Mouse (Mus musculus) limb, embryonic 10.5 days (tissue): ENCODE data around the gene Pycr1. TPM values are rescaled to one million over a fixed set of nuclear protein-coding genes. Genes with fewer than 3 reads are reported as not detected.
A peak's percentile ranks its signal among the peaks of the same experiment; 100 is the strongest.

Experiments used
- DNase-seq: peaks from one replicate; pipeline ENCODE4 v3.0.0-alpha.2; 2017; ENCODE audit warnings: low spot score
- H3K27ac ChIP-seq: fragments of 300-500 bp; sonication (generic); 2 replicates; pipeline ENCODE4 v1.5.1; 2016; ENCODE audit warnings: mild to moderate bottlenecking
- H3K27me3 ChIP-seq: fragments of 300-500 bp; sonication (generic); 2 replicates; pipeline ENCODE4 v1.6.1; 2016; ENCODE audit warnings: low read depth, mild to moderate bottlenecking; ENCODE audit not compliant: poor library complexity, severe bottlenecking
- H3K36me3 ChIP-seq: fragments of 300-500 bp; sonication (generic); 2 replicates; pipeline ENCODE4 v1.6.1; 2016; ENCODE audit warnings: mild to moderate bottlenecking, moderate library complexity
- H3K4me1 ChIP-seq: fragments of 300-500 bp; sonication (generic); 2 replicates; pipeline ENCODE4 v1.6.1; 2016
- H3K4me3 ChIP-seq: fragments of 300-500 bp; sonication (generic); 2 replicates; pipeline ENCODE4 v1.5.1; 2016; ENCODE audit warnings: mild to moderate bottlenecking, moderate library complexity
- H3K9me3 ChIP-seq: fragments of 300-500 bp; sonication (generic); replicated peaks from 2 replicates; pipeline ENCODE4 v1.6.1; 2016; ENCODE audit warnings: mild to moderate bottlenecking
- WGBS: fragments of 180-500 bp; shearing (Covaris S2); methylation state at CpG from one replicate; pipeline ENCODE4 v1.1.7; 2016; 5-methylcytosine and 5-hydroxymethylcytosine counted together
- polyA plus RNA-seq: library from polyadenylated mRNA; unstranded; fragments of >200 nt; fragmentation: Nextera tagmentation; extraction: Ambion mirVana; gene quantifications from 2 replicates; pipeline ENCODE4 v1.2.1, GENCODE M21; 2016

Pycr1 gene
- polyA plus RNA-seq, 1 experiment from 2014 or later: 40.6 TPM

GRCm38 (mm10) chr11:120666617-120667016 lies 23.0 kb upstream of the Pycr1 start:
- Histone ChIP-seq H3K9me3 (no peaks in the 10 kb centered on the region), H3K4me1 (peaks cover 17% of the 10 kb centered on the region), H3K36me3 (no peaks in the 10 kb centered on the region), H3K4me3 (peak overlapping the region; percentile 17; the same call in 1 of the 2 replicates), H3K27ac (peak overlapping the region; percentile 53; the same call in 1 of the 2 replicates), H3K27me3 (peaks cover 30% of the 10 kb centered on the region)
- WGBS: 0% methylated on average over 3 of the region's 3 CpGs
- no peak for DNase-seq

GRCm38 (mm10) chr11:120665406-120665805 lies 21.8 kb upstream of the Pycr1 start:
- peaks cover 42% of the 10 kb centered on the region for H3K27me3 ChIP-seq
- H3K4me3 ChIP-seq: no peak overlapping the region
- H3K9me3 ChIP-seq: no peaks in the 10 kb centered on the region
- peaks cover 29% of the 10 kb centered on the region for H3K4me1 ChIP-seq
- no peaks in the 10 kb centered on the region for H3K36me3 ChIP-seq
- WGBS: 73% methylated on average over 3 of the region's 3 CpGs
- peak overlapping the region; percentile 61; the same call in 1 of the 2 replicates for H3K27ac ChIP-seq
- no peak for DNase-seq

GRCm38 (mm10) chr11:120663714-120664113 lies 20.1 kb upstream of the Pycr1 start:
- 94% methylated on average over 5 of the region's 5 CpGs for WGBS
- Histone ChIP-seq H3K9me3 (no peaks in the 10 kb centered on the region), H3K27me3 (peaks cover 59% of the 10 kb centered on the region), H3K36me3 (no peaks in the 10 kb centered on the region), H3K27ac (no peak overlapping the region), H3K4me1 (peaks cover 46% of the 10 kb centered on the region), H3K4me3 (no peak overlapping the region)
- DNase-seq: no peak

- 79% methylated on average over 6 of the region's 6 CpGs for WGBS
- DNase-seq: no peak
- H3K27ac ChIP-seq: no peak overlapping the region
- H3K27me3 ChIP-seq: peaks cover 69% of the 10 kb centered on the region
- no peak overlapping the region for H3K4me3 ChIP-seq
- no peaks in the 10 kb centered on the region for H3K9me3 ChIP-seq
- no peaks in the 10 kb centered on the region for H3K36me3 ChIP-seq
- H3K4me1 ChIP-seq: peaks cover 53% of the 10 kb centered on the region
Observed at GRCm38 (mm10) chr11:120662759-120663158, 19.2 kb upstream of the Pycr1 start.

GRCm38 (mm10) chr11:120661076-120661460 lies 17.5 kb upstream of the Pycr1 start, which contains the start of gene Notum:
Gene Notum, minus strand, starts transcription at chr11:120661175.
- H3K4me3 ChIP-seq: peak within 1 kb of the TSS; percentile 58
- peak within 1 kb of the TSS; percentile 59 for H3K27ac ChIP-seq
- H3K4me1 ChIP-seq: peaks cover 43% of the 10 kb centered on the region
- no peaks in the 10 kb centered on the region for H3K36me3 ChIP-seq
- under 1% methylated on average over 35 of the region's 35 CpGs for WGBS
- H3K27me3 ChIP-seq: peaks cover 86% of the 10 kb centered on the region
- no peaks in the 10 kb centered on the region for H3K9me3 ChIP-seq
- DNase-seq: no peak

GRCm38 (mm10) chr11:120660301-120661075 lies 16.9 kb upstream of the Pycr1 start:
- H3K4me3 ChIP-seq: peak overlapping the region; percentile 58
- H3K27me3 ChIP-seq: peaks cover 89% of the 10 kb centered on the region
- DNase-seq: peak; percentile 79
- no peaks in the 10 kb centered on the region for H3K36me3 ChIP-seq
- peaks cover 39% of the 10 kb centered on the region for H3K4me1 ChIP-seq
- H3K27ac ChIP-seq: peak overlapping the region; percentile 59
- under 1% methylated on average over 95 of the region's 95 CpGs for WGBS
- no peaks in the 10 kb centered on the region for H3K9me3 ChIP-seq

- Histone ChIP-seq H3K36me3 (no peaks in the 10 kb centered on the region), H3K27ac (peak overlapping the region; percentile 59), H3K27me3 (peaks cover 89% of the 10 kb centered on the region), H3K4me1 (peaks cover 36% of the 10 kb centered on the region), H3K4me3 (peak overlapping the region; percentile 58), H3K9me3 (no peaks in the 10 kb centered on the region)
- WGBS: 2% methylated on average over 50 of the region's 50 CpGs
- DNase-seq: peak; percentile 67
Observed at GRCm38 (mm10) chr11:120659509-120660300, 16.1 kb upstream of the Pycr1 start.

- 3% methylated on average over 24 of the region's 24 CpGs for WGBS
- no peaks in the 10 kb centered on the region for H3K9me3 ChIP-seq
- H3K36me3 ChIP-seq: no peaks in the 10 kb centered on the region
- H3K27ac ChIP-seq: no peak overlapping the region
- H3K4me3 ChIP-seq: peak overlapping the region; percentile 58
- peaks cover 36% of the 10 kb centered on the region for H3K4me1 ChIP-seq
- peaks cover 82% of the 10 kb centered on the region for H3K27me3 ChIP-seq
- peak; percentile 86 for DNase-seq
Observed at GRCm38 (mm10) chr11:120658876-120659410, 15.4 kb upstream of the Pycr1 start.

- Histone ChIP-seq H3K4me1 (peaks cover 36% of the 10 kb centered on the region), H3K36me3 (no peaks in the 10 kb centered on the region), H3K27ac (no peak overlapping the region), H3K4me3 (no peak overlapping the region), H3K9me3 (no peaks in the 10 kb centered on the region), H3K27me3 (peaks cover 65% of the 10 kb centered on the region)
- no peak for DNase-seq
- WGBS: 92% methylated on average over 4 of the region's 4 CpGs
Observed at GRCm38 (mm10) chr11:120657301-120657700, 13.7 kb upstream of the Pycr1 start.

GRCm38 (mm10) chr11:120654741-120655140 lies 11.2 kb upstream of the Pycr1 start:
- no peak overlapping the region for H3K27ac ChIP-seq
- DNase-seq: no peak
- H3K27me3 ChIP-seq: peaks cover 47% of the 10 kb centered on the region
- H3K4me1 ChIP-seq: peaks cover 17% of the 10 kb centered on the region
- no peak overlapping the region for H3K4me3 ChIP-seq
- H3K9me3 ChIP-seq: no peaks in the 10 kb centered on the region
- WGBS: 82% methylated on average over 3 of the region's 3 CpGs
- H3K36me3 ChIP-seq: no peaks in the 10 kb centered on the region

- WGBS: 73% methylated on average over 3 of the region's 3 CpGs
Observed at GRCm38 (mm10) chr11:120651872-120652271, 8.3 kb upstream of the Pycr1 start.

GRCm38 (mm10) chr11:120648001-120648476 lies 4.5 kb upstream of the Pycr1 start, which contains the start of gene Myadml2:
Gene Myadml2, minus strand, starts transcription at chr11:120648158.
- peak within 1 kb of the TSS; percentile 29 for H3K4me3 ChIP-seq
- DNase-seq: no peak
- no peaks in the 10 kb centered on the region for H3K9me3 ChIP-seq
- 4% methylated on average over 13 of the region's 13 CpGs for WGBS
- H3K36me3 ChIP-seq: no peaks in the 10 kb centered on the region
- peaks cover 25% of the 10 kb centered on the region for H3K27me3 ChIP-seq
- peaks cover 25% of the 10 kb centered on the region for H3K4me1 ChIP-seq
- H3K27ac ChIP-seq: peak within 1 kb of the TSS; percentile 43; the same call in 1 of the 2 replicates

More at GRCm38 (mm10) chr11:120651872-120652271, 8.3 kb upstream of the Pycr1 start:
- no peak for DNase-seq
- peaks cover 33% of the 10 kb centered on the region for H3K27me3 ChIP-seq
- no peak overlapping the region for H3K4me3 ChIP-seq
- H3K4me1 ChIP-seq: peaks cover 12% of the 10 kb centered on the region
- H3K27ac ChIP-seq: no peak overlapping the region
- no peaks in the 10 kb centered on the region for H3K36me3 ChIP-seq
- H3K9me3 ChIP-seq: no peaks in the 10 kb centered on the region
